Mouse (Mus musculus) CH12.LX (cell line): ENCODE data around the gene Astn2.

Experiments used
- BHLHE40 ChIP-seq: IDR thresholded peaks from 2 replicates; pipeline ENCODE4 v1.6.1; 2011; ENCODE audit warnings: mild to moderate bottlenecking, low read depth, low read length, improper control_type of control experiment
- CHD2 ChIP-seq: IDR thresholded peaks from 2 replicates; pipeline ENCODE4 v1.6.1; 2011; ENCODE audit warnings: low read length, improper control_type of control experiment
- CTCF ChIP-seq, 2 experiments: IDR thresholded peaks in 1 of 2; conservative IDR thresholded peaks in 1 of 2; 2 replicates each; pipeline ENCODE4 v1.5.1; 2011 to 2012; ENCODE audit warnings: low read depth in 2 of 2, low read length in 2 of 2, improper control_type of control experiment in 1 of 2, inconsistent platforms in 1 of 2, mild to moderate bottlenecking in 1 of 2, moderate library complexity in 1 of 2
- MAFK ChIP-seq: IDR thresholded peaks from 2 replicates; pipeline ENCODE4 v1.6.1; 2011; ENCODE audit warnings: low read length, improper control_type of control experiment; ENCODE audit not compliant: insufficient replicate concordance
- MAZ ChIP-seq: IDR thresholded peaks from 2 replicates; pipeline ENCODE4 v1.6.1; 2012; ENCODE audit warnings: low read depth, mild to moderate bottlenecking, inconsistent platforms, low read length, improper control_type of control experiment, moderate library complexity
- NRF1 ChIP-seq: IDR thresholded peaks from 2 replicates; pipeline ENCODE4 v1.6.1; 2014; ENCODE audit warnings: low read depth, mild to moderate bottlenecking, inconsistent platforms, low read length, improper control_type of control experiment, moderate library complexity
- POLR2A ChIP-seq: IDR thresholded peaks from 2 replicates; pipeline ENCODE4 v1.6.1; 2011; ENCODE audit warnings: low read depth, mild to moderate bottlenecking, improper control_type of control experiment, low read length
- POLR2AphosphoS2 ChIP-seq: IDR thresholded peaks from 2 replicates; pipeline ENCODE4 v1.6.1; 2011; ENCODE audit warnings: low read depth, low read length, improper control_type of control experiment
- TBP ChIP-seq: conservative IDR thresholded peaks from 2 replicates; pipeline ENCODE4 v1.6.1; 2011; ENCODE audit warnings: low read depth, low read length, improper control_type of control experiment
- ZKSCAN1 ChIP-seq: IDR thresholded peaks from 2 replicates; pipeline ENCODE4 v1.6.1; 2012; ENCODE audit warnings: low read depth, inconsistent platforms, low read length, improper control_type of control experiment, borderline replicate concordance

DNA sequence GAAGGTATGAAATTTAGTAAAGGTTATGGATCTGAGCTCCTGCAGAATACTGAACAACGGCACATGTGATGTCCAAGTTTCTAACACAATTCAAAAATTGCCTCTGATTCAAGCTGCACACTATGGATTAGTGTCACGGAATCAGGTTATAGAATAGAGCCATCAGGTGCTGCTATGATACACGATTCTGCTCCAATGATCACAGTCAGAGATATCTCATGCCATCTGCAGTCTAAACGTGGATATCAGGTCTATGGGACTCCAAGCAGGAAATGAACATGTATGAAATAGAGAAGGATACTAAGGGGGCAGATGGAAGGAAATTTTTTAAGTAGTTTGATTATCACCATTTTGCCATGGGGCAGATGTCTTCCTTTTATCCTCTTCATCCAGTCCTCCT, 702.6 kb downstream of the Astn2 start:
- TF ChIP-seq CHD2: no peak
- no peak for TF ChIP-seq NRF1
- TF ChIP-seq MAFK: no peak
- no peak for TF ChIP-seq BHLHE40
- no peak for TF ChIP-seq ZKSCAN1
- no peak for TF ChIP-seq POLR2AphosphoS2
- TF ChIP-seq CTCF (conservative IDR thresholded peaks at IDR 0.05 in 1 of 2, IDR thresholded peaks at IDR 0.05 in 1 of 2; ENCODE audit: low read depth in 2 of 2, low read length in 2 of 2): no peak
- TF ChIP-seq MAZ: no peak
- no peak for TF ChIP-seq POLR2A
- no peak for TF ChIP-seq TBP
